11 mouse cellular contexts compared by ENCODE assay signal in genomic region chr5:93085015-93085598, GRCm38 (mm10). TPM values are rescaled to one million over a fixed set of nuclear protein-coding genes. Genes with fewer than 3 reads are reported as not detected.
DNase-seq lines count a peak whose midpoint lies in the region; ATAC-seq lines count a peak whose summit lies in the region.
"Had no signal": no experiment of that assay in that cellular context is flagged by ENCODE, and none has a peak within 500 bp of the region (broad histone marks: within the 10 kb centered on the region; RNA-seq: fewer than 3 reads in every experiment).

No protein-coding gene starts in this region.

- 0 out of 2 replicates have a peak, but pooled peaks cover 6% of the 10 kb centered on the region for H3K4me1 ChIP-seq in heart, embryonic 12.5 days (replicated peaks)
- H3K4me1 ChIP-seq: forebrain, embryonic 10.5 days; lung, embryonic 15.5 days; neural tube, embryonic 12.5 days had no signal

- no peaks in the 10 kb centered on the region for H3K27me3 ChIP-seq in heart, embryonic 12.5 days (replicated peaks)
- H3K27me3 ChIP-seq: lung, embryonic 15.5 days; neural tube, embryonic 12.5 days had no signal

- peak; percentile 59 for DNase-seq in heart, postnatal 4 days
- DNase-seq in 416B (ENCODE audit: low read depth): peak; percentile 55
- DNase-seq in Muller cell, postnatal 12 days (ENCODE audit: inconsistent ontology term): peak; percentile 80
- DNase-seq in kidney, postnatal 10 days: peak; percentile 86
- DNase-seq in spleen, adult 12 weeks (ENCODE audit: low spot score): no peak
- DNase-seq in left cerebral cortex, postnatal 14 days (ENCODE audit: low spot score in 2 of 2): no peak

- WGBS in heart, embryonic 12.5 days: 44% methylated on average over 4 of the region's 4 CpGs

- no peak overlapping the region for H3K4me3 ChIP-seq in heart, embryonic 12.5 days
- H3K4me3 ChIP-seq: forebrain, embryonic 10.5 days; lung, embryonic 15.5 days; neural tube, embryonic 12.5 days had no signal

- no peak overlapping the region for H3K9ac ChIP-seq in heart, embryonic 12.5 days
- H3K9ac ChIP-seq: lung, embryonic 15.5 days; neural tube, embryonic 12.5 days had no signal

- H3K9me3 ChIP-seq in heart, embryonic 12.5 days (replicated peaks): no peaks in the 10 kb centered on the region
- H3K9me3 ChIP-seq: forebrain, embryonic 10.5 days; lung, embryonic 15.5 days; neural tube, embryonic 12.5 days had no signal

- no peaks in the 10 kb centered on the region for H3K36me3 ChIP-seq in heart, embryonic 12.5 days
- H3K36me3 ChIP-seq: forebrain, embryonic 10.5 days; lung, embryonic 15.5 days; neural tube, embryonic 12.5 days had no signal

- no peak for ATAC-seq in heart, embryonic 12.5 days (ENCODE audit: insufficient number of reproducible peaks, low FRiP score)

- H3K27ac ChIP-seq in heart, embryonic 12.5 days (ENCODE audit: poor library complexity, severe bottlenecking): no peak overlapping the region
- H3K27ac ChIP-seq: forebrain, embryonic 10.5 days; lung, embryonic 15.5 days; neural tube, embryonic 12.5 days had no signal

- intact Hi-C loops in left cerebral cortex, postnatal 14 days (cut with DNase I): no loop called here

- H3K4me2 ChIP-seq in heart, embryonic 12.5 days: no peak overlapping the region
- H3K4me2 ChIP-seq: lung, embryonic 15.5 days; neural tube, embryonic 12.5 days had no signal

RNA-seq across cellular contexts. Expression of gene Sept11, which starts 8.1 kb away (rescaled TPM):
- 100 to 1,000 TPM; 120 to 130 TPM for total RNA-seq in heart, postnatal 4 days (2021)
- polyA plus RNA-seq in heart, embryonic 12.5 days (2016; fragmentation: Nextera tagmentation; extraction: Ambion mirVana): 115 and 123 TPM in 2 replicates
- 100 to 1,000 TPM; 201 to 209 TPM for total RNA-seq in left cerebral cortex, postnatal 14 days (2021)

RNA-seq across cellular contexts. Expression of gene Sowahb, which starts 40.3 kb away (rescaled TPM):
- total RNA-seq in heart, postnatal 4 days (2021): under 1 TPM in 1 of 2 experiments, not detected in 1; 0.10 TPM
- polyA plus RNA-seq in heart, embryonic 12.5 days (2016; fragmentation: Nextera tagmentation; extraction: Ambion mirVana): 0.12 and 0.23 TPM in 2 replicates
- total RNA-seq in left cerebral cortex, postnatal 14 days (2021): 1 to 10 TPM; 5.2 to 6.8 TPM
- total RNA-seq: hematopoietic stem cell, adult 5-6 weeks had no signal
- polyA plus RNA-seq: neural tube, embryonic 12.5 days had no signal

Comparison
In these comparisons a context has a peak if more than half of its experiments do, and no peak if none do; other contexts are left out.
1. DNase-seq: peak in heart, postnatal 4 days (single experiment), 416B (single experiment), Muller cell, postnatal 12 days (single experiment) and kidney, postnatal 10 days (single experiment); none in spleen, adult 12 weeks (single experiment) and left cerebral cortex, postnatal 14 days (0 of 2).
2. RNA of gene Sowahb, which starts 40.3 kb away (total RNA-seq): 5.2 to 6.8 TPM in left cerebral cortex, postnatal 14 days; 0.10 TPM in heart, postnatal 4 days; every median in the first group is over 4 times any median in the second.